Mouse (Mus musculus) heart, postnatal 0 days (tissue): Measurements from ENCODE around the gene Negr1. TPM values are rescaled to one million over a fixed set of nuclear protein-coding genes. Genes with fewer than 3 reads are reported as not detected.

Experiments
- ATAC-seq: fragments of 200-750 bp; cut with Nextera tagmentation; 2 replicates; pipeline ENCODE4 v1.8.0; 2017; ENCODE audit warnings: low read depth, moderate number of reproducible peaks, moderate library complexity; ENCODE audit not compliant: insufficient read depth
- DNase-seq: peaks from one replicate; pipeline ENCODE4 v3.0.0-alpha.2; 2016; ENCODE audit warnings: low spot score
- H3K27ac ChIP-seq: fragments of 300-500 bp; sonication (generic); 2 replicates; pipeline ENCODE4 v1.5.1; 2014; ENCODE audit warnings: low read depth, mild to moderate bottlenecking
- H3K27me3 ChIP-seq: fragments of 300-500 bp; sonication (generic); 2 replicates; pipeline ENCODE4 v1.6.1; 2014; ENCODE audit warnings: low read length, mixed read lengths; ENCODE audit not compliant: control insufficient read depth, insufficient read depth
- H3K36me3 ChIP-seq: fragments of 300-500 bp; sonication (generic); replicated peaks from 2 replicates; pipeline ENCODE4 v1.6.1; 2014; ENCODE audit warnings: low read length, mixed read lengths; ENCODE audit not compliant: control insufficient read depth, insufficient read depth
- H3K4me1 ChIP-seq: fragments of 300-500 bp; sonication (generic); 2 replicates; pipeline ENCODE4 v1.6.1; 2014; ENCODE audit warnings: antibody characterized with exemption; ENCODE audit not compliant: control insufficient read depth, insufficient read depth
- H3K4me2 ChIP-seq: fragments of 300-500 bp; sonication (generic); 2 replicates; pipeline ENCODE4 v1.6.1; 2014; ENCODE audit warnings: low read depth, mild to moderate bottlenecking, low read length, moderate library complexity
- H3K4me3 ChIP-seq: fragments of 300-500 bp; sonication (generic); 2 replicates; pipeline ENCODE4 v1.5.1; 2014; ENCODE audit warnings: low read depth, low read length
- H3K9ac ChIP-seq: fragments of 300-500 bp; sonication (generic); replicated peaks from 2 replicates; pipeline ENCODE4 v1.6.1; 2014; ENCODE audit warnings: low read depth, low read length, mixed read lengths
- H3K9me3 ChIP-seq: fragments of 300-500 bp; sonication (generic); replicated peaks from 2 replicates; pipeline ENCODE4 v1.6.1; 2016; ENCODE audit warnings: low read length; ENCODE audit not compliant: control insufficient read depth
- CTCF ChIP-seq: IDR thresholded peaks from 2 replicates; pipeline ENCODE4 v1.5.1; 2016; ENCODE audit warnings: antibody characterized with exemption, control low read depth, low read depth
- EP300 ChIP-seq: IDR thresholded peaks from 2 replicates; pipeline ENCODE4 v1.6.1; 2016; ENCODE audit warnings: antibody characterized with exemption, low read depth
- WGBS: fragments of 180-500 bp; shearing (Covaris S2); extraction: QIAGEN DNeasy Blood & Tissue Kit; methylation state at CpG from one replicate; pipeline ENCODE4 v1.1.7; 2014; 5-methylcytosine and 5-hydroxymethylcytosine counted together
- polyA plus RNA-seq: library from polyadenylated mRNA; unstranded; fragments of >200 nt; fragmentation: Nextera tagmentation; extraction: Ambion mirVana; gene quantifications from 2 replicates; pipeline ENCODE4 v1.2.1, GENCODE M21; 2015
- total RNA-seq: library from RNA; depleted of rRNA; stranded (reverse); fragments of >200 nt; gene quantifications from 2 replicates; pipeline ENCODE4 v1.2.3, GENCODE M21; 2014; ENCODE audit warnings: low replicate concordance; rRNA removed

Negr1 gene
- total RNA-seq, result 0.58 and 2.0 TPM in 2 replicates
- 0.55 and 0.74 TPM in 2 replicates for polyA plus RNA-seq

DNA sequence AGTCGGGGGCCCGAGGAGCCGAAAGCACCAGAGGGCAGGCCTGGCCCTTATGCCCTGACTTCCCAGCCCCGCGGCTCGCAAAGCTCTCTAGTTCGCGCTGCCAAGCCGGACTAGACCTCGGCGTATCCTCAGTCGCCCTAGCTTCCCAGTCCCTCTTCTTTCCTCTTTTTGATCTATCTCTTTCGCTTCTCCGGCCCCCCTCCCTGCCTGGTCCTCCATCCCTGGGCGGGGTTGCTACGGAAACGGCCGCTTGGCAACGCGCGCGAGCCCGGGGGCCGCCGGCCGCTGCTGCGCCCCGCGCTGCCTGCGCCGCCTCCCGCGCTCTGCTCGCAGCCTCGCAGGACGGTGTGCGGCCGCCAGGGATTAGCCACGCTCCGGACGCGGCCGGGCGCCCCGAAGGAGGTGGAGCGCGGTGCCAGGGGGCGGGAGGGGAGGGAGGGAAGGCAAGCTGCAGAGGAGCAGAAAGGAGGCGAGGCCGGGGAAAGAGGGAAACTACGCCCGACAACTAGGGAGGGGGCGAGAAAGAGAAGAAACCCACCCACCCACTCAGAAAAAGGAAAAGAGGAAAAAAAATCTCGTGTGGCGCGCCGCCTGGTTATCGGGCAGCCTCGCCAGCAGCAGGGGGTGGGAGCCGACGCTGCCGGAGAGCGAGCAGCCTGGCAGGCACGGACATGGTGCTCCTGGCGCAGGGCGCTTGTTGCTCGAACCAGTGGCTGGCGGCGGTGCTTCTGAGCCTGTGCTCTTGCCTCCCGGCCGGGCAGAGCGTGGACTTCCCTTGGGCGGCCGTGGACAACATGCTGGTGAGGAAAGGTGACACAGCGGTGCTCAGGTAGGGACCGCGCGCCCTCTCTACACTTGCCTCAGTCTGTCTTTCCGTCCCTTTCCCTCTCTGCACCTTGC, at the start of gene Negr1:
Gene Negr1, plus strand, starts transcription at position 271 of the 900 bp plus-strand sequence.
- no peaks in the 10 kb centered on the region for H3K9me3 ChIP-seq
- under 1% methylated on average over 76 of the region's 79 CpGs for WGBS
- H3K4me1 ChIP-seq, result no peaks in the 10 kb centered on the region
- ATAC-seq (peak; percentile 64), DNase-seq (peak; percentile 19)
- H3K9ac ChIP-seq, result no peak within 1 kb of the TSS
- H3K27me3 ChIP-seq, result peaks cover 46% of the 10 kb centered on the region
- no peaks in the 10 kb centered on the region for H3K36me3 ChIP-seq
- H3K27ac ChIP-seq, result peak within 1 kb of the TSS; percentile 30; the same call in 1 of the 2 replicates
- H3K4me2 ChIP-seq, result peak within 1 kb of the TSS; percentile 85
- peak within 1 kb of the TSS; percentile 54 for H3K4me3 ChIP-seq
- no peak for TF ChIP-seq EP300
- no peak for TF ChIP-seq CTCF

DNA sequence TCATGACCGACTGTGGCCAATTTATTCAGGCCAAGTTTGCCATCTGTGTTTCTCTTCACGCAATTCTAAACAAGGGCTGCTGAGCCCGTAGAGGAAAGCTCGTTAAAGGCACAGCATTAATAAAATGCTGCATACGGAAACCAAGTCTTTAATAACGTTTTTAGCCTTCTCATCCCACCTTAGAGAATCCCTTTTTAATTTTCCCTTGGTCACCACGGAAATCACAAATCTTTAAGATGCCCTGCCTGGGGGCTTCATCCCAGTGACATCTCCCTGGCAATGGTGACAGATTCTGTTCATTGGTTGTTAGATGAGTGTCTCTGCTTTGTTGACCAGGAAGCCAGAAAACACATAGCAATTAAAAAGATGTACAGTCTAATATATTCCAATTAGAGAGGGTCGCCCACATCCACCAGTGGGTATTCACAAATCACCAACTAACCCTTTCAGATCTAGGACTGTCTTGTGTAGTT, 35.1 kb upstream of the Negr1 start:
- DNase-seq, result no peak
- no peaks in the 10 kb centered on the region for H3K9me3 ChIP-seq
- no peak overlapping the region for H3K4me2 ChIP-seq
- WGBS, result 69% methylated on average over 8 of the region's 8 CpGs
- ATAC-seq, result no peak
- H3K27me3 ChIP-seq, result no peaks in the 10 kb centered on the region
- TF ChIP-seq CTCF, result no peak
- no peak for TF ChIP-seq EP300
- H3K4me1 ChIP-seq, result no peaks in the 10 kb centered on the region
- H3K4me3 ChIP-seq, result no peak overlapping the region
- no peaks in the 10 kb centered on the region for H3K36me3 ChIP-seq
- no peak overlapping the region for H3K27ac ChIP-seq
- no peak overlapping the region for H3K9ac ChIP-seq

DNA sequence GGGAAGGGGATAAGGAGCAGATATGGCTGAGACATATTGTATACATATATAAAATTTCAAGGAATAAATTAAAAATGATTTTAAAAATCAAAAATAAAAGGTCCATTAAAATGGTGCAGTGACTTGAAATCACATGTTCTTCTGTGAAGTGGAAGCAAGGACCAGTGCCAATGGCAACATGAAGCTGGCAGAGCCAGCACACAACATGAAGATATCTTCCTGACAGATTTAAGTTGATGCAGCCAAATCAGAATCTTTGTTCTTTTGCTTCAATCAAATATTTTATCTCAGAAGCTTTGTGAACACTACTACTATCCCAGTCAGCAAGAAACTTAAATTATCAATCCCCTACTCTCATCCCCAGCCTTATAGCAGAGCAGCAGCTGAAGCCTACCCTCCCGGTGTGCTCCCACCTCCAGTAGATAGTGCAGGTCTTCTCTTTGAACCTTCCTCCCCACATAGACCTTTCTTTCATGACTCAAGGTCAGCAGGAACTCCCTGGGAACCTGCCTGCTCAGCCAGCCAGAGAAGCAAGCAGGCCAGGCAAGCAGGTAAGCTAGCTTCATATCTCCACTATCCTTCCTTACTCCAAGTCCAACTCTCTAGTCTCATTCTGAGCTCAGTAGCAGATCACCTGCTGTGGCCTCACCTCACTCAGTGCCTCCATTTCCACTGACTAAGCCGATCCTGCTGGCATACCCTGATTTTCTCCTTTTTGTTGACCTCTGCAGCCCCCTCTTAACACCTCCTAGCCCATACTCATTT, 34.2 kb upstream of the Negr1 start:
- Histone ChIP-seq H3K9ac (no peak overlapping the region), H3K27ac (no peak overlapping the region), H3K36me3 (no peaks in the 10 kb centered on the region), H3K4me1 (no peaks in the 10 kb centered on the region), H3K27me3 (no peaks in the 10 kb centered on the region), H3K4me3 (no peak overlapping the region), H3K4me2 (no peak overlapping the region), H3K9me3 (no peaks in the 10 kb centered on the region)
- WGBS, result 56% methylated on average over 2 of the region's 2 CpGs
- ATAC-seq (no peak), DNase-seq (no peak)
- TF ChIP-seq EP300, result no peak
- no peak for TF ChIP-seq CTCF

DNA sequence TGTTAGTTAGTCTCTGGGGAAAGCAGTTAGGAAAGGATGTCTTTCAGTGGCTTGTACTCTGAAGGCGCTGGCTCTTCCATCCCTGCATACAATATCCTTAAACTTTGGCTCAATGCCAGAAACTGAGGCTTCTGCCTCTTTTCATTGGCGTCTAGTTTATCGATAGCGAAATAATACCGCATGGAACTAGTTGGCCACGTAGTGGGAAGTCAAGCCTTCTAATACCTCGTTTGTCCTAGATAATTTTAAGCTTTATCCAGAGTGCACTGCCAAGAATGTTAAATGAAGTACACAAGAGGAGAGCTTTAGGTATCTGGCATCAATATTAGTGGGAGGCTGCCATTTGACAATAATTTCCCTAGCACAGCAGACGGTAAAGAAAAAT, 2.2 kb upstream of the Negr1 start:
- no peak overlapping the region for H3K9ac ChIP-seq
- ATAC-seq (no peak), DNase-seq (no peak)
- no peaks in the 10 kb centered on the region for H3K4me1 ChIP-seq
- no peak for TF ChIP-seq CTCF
- no peak for TF ChIP-seq EP300
- H3K4me2 ChIP-seq, result no peak overlapping the region
- peaks cover 46% of the 10 kb centered on the region for H3K27me3 ChIP-seq
- H3K27ac ChIP-seq, result no peak overlapping the region
- H3K9me3 ChIP-seq, result no peaks in the 10 kb centered on the region
- no peaks in the 10 kb centered on the region for H3K36me3 ChIP-seq
- 16% methylated on average over 8 of the region's 8 CpGs for WGBS
- no peak overlapping the region for H3K4me3 ChIP-seq

DNA sequence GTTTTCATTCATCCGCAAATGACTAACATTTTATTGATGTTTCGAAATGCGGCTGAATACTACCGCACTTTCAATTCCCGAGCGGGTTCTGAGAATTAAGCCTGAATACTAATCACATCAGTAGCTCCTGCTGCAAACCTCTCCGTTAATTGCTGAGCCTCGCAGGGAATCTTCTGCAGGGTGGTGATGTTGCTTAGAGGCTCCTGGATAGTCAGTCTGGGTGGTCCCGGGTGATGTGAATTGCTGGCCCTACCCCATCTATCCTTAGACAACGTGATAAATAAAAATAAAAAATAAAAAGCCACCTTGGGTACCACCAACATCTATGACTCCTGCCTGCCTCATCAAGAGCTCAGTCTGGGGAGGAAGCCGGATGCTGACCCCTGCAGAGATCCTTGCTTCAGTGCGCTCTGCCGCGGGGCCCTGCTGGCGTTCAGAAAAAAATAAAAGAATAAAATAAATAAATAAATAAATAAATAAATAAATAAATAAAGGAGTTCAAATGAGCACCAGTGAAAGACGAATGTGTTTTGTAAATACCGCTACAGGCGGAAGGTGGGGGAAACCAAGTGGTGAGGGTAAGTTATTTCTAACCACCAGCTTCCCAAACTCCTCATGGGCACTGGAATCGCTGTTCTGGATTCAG, 1.6 kb upstream of the Negr1 start:
- DNase-seq, result no peak
- H3K9ac ChIP-seq, result no peak overlapping the region
- ATAC-seq, result no peak

More for the DNA sequence above, 1.6 kb upstream of the Negr1 start:
- WGBS, result 8% methylated on average over 19 of the region's 19 CpGs
- Histone ChIP-seq H3K27me3 (peaks cover 46% of the 10 kb centered on the region), H3K4me2 (peak overlapping the region; percentile 85), H3K9me3 (no peaks in the 10 kb centered on the region), H3K36me3 (no peaks in the 10 kb centered on the region), H3K4me1 (no peaks in the 10 kb centered on the region), H3K4me3 (peak overlapping the region; percentile 54), H3K27ac (no peak overlapping the region)
- TF ChIP-seq EP300, result no peak
- no peak for TF ChIP-seq CTCF
